In the genomic region with DNA sequence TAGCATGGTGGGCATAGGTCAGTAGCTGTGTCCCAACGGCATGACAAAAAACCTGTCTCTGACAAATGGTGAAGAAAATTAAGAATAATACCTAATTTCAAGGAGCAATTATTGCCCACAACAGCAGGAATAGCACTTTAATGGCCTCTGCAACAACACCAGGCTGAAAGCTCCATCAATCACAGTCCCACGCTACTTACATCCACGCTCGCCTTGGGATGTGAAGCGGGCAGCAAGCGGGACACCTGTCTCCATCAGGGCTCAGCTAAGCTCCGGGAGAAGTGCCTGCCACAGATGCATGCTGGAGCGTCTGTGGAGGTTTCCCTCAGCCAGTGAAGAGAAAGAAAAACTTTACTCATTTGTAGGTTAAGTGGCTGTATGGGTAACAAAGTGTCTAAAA, we compare ENCODE assay signal across 26 mouse cellular contexts.
DNase-seq lines count a peak whose midpoint lies in the region; ATAC-seq lines count a peak whose summit lies in the region.
"Had no signal": no experiment of that assay in that cellular context is flagged by ENCODE, and none has a peak within 500 bp of the region (broad histone marks: within the 10 kb centered on the region; RNA-seq: fewer than 3 reads in every experiment).

No protein-coding gene starts in this region.

- no peaks in the 10 kb centered on the region for H3K9me3 ChIP-seq in hindbrain, embryonic 12.5 days (replicated peaks)
- H3K9me3 ChIP-seq in hindbrain, embryonic 14.5 days (ENCODE audit: control insufficient read depth, low read length) = no peaks in the 10 kb centered on the region
- H3K9me3 ChIP-seq in neural tube, embryonic 11.5 days (ENCODE audit: control insufficient read depth, low read length) = no peaks in the 10 kb centered on the region
- H3K9me3 ChIP-seq: embryonic facial prominence, embryonic 12.5 days; embryonic facial prominence, embryonic 15.5 days; forebrain, embryonic 12.5 days; forebrain, embryonic 15.5 days; heart, embryonic 12.5 days; heart, embryonic 15.5 days; hindbrain, embryonic 15.5 days had no signal

- 49% methylated on average over 8 of the region's 8 CpGs for WGBS in hindbrain, embryonic 12.5 days
- 45% methylated on average over 8 of the region's 8 CpGs for WGBS in hindbrain, embryonic 14.5 days
- 31% methylated on average over 8 of the region's 8 CpGs for WGBS in neural tube, embryonic 11.5 days

- H3K36me3 ChIP-seq in hindbrain, embryonic 12.5 days = no peaks in the 10 kb centered on the region
- H3K36me3 ChIP-seq in hindbrain, embryonic 14.5 days (replicated peaks; ENCODE audit: control insufficient read depth, insufficient read depth) = no peaks in the 10 kb centered on the region
- H3K36me3 ChIP-seq in neural tube, embryonic 11.5 days (ENCODE audit: control insufficient read depth, insufficient read depth, low read length) = no peaks in the 10 kb centered on the region
- H3K36me3 ChIP-seq: embryonic facial prominence, embryonic 12.5 days; embryonic facial prominence, embryonic 15.5 days; forebrain, embryonic 12.5 days; forebrain, embryonic 15.5 days; heart, embryonic 12.5 days; heart, embryonic 15.5 days; hindbrain, embryonic 15.5 days had no signal

- no peak overlapping the region for H3K4me2 ChIP-seq in hindbrain, embryonic 12.5 days (replicated peaks)
- no peak overlapping the region for H3K4me2 ChIP-seq in hindbrain, embryonic 14.5 days (replicated peaks)
- H3K4me2 ChIP-seq in neural tube, embryonic 11.5 days (ENCODE audit: low read depth) = no peak overlapping the region
- H3K4me2 ChIP-seq: embryonic facial prominence, embryonic 12.5 days; embryonic facial prominence, embryonic 15.5 days; forebrain, embryonic 12.5 days; forebrain, embryonic 15.5 days; heart, embryonic 12.5 days; heart, embryonic 15.5 days; hindbrain, embryonic 15.5 days had no signal

- DNase-seq in hindbrain, embryonic 14.5 days (ENCODE audit: low spot score) = no peak
- DNase-seq in embryo, embryonic 10.5 days (ENCODE audit: low spot score) = peak; percentile 17
- DNase-seq in embryo, embryonic 11 days = peak; percentile 21
- DNase-seq in neural tube, embryonic 11.5 days (ENCODE audit: low spot score) = peak; percentile 56
- no peak for DNase-seq in heart, postnatal 36 days
- DNase-seq: adrenal gland, adult 8-10 months; adrenal gland, postnatal 25 days; cerebellum, adult 11-12 months; cerebellum, adult 8-10 months; cerebellum, postnatal 10 days; cerebellum, postnatal 36 days; gastrocnemius, postnatal 25 days; heart, adult 18-20 months; heart, postnatal 10 days; heart, postnatal 4 days had no signal

- H3K27ac ChIP-seq in hindbrain, embryonic 12.5 days = no peak overlapping the region
- no peak overlapping the region for H3K27ac ChIP-seq in hindbrain, embryonic 14.5 days
- H3K27ac ChIP-seq in neural tube, embryonic 11.5 days (ENCODE audit: low read depth, low read length) = no peak overlapping the region
- H3K27ac ChIP-seq: embryonic facial prominence, embryonic 12.5 days; embryonic facial prominence, embryonic 15.5 days; forebrain, embryonic 12.5 days; forebrain, embryonic 15.5 days; heart, embryonic 15.5 days; hindbrain, embryonic 15.5 days had no signal

- peak; percentile 21; the same call in 1 of the 2 replicates for ATAC-seq in hindbrain, embryonic 12.5 days (ENCODE audit: low FRiP score)
- ATAC-seq in hindbrain, embryonic 14.5 days (ENCODE audit: low FRiP score) = no peak
- ATAC-seq in neural tube, embryonic 11.5 days (ENCODE audit: insufficient read depth, low FRiP score, low TSS enrichment) = 0 out of 2 replicates have a peak, but pooled peaks have one; percentile 57
- ATAC-seq: activated CD4-positive, CD25-positive, alpha-beta regulatory T cell, adult 4 months; CD4-positive, CD25-positive, alpha-beta regulatory T cell, adult 4 months; forebrain, embryonic 15.5 days; intestine, postnatal 0 days had no signal

- intact Hi-C loops in heart, postnatal 36 days (cut with DNase I) = no loop called here

- H3K9ac ChIP-seq in hindbrain, embryonic 12.5 days = no peak overlapping the region
- H3K9ac ChIP-seq in hindbrain, embryonic 14.5 days = no peak overlapping the region
- no peak overlapping the region for H3K9ac ChIP-seq in neural tube, embryonic 11.5 days (ENCODE audit: low read length)
- H3K9ac ChIP-seq: embryonic facial prominence, embryonic 12.5 days; embryonic facial prominence, embryonic 15.5 days; forebrain, embryonic 12.5 days; forebrain, embryonic 15.5 days; heart, embryonic 12.5 days; heart, embryonic 15.5 days; hindbrain, embryonic 15.5 days had no signal

- peaks cover 19% of the 10 kb centered on the region for H3K4me1 ChIP-seq in hindbrain, embryonic 12.5 days
- peaks cover 14% of the 10 kb centered on the region for H3K4me1 ChIP-seq in hindbrain, embryonic 14.5 days (replicated peaks; ENCODE audit: control insufficient read depth, insufficient read depth, low read length)
- H3K4me1 ChIP-seq in neural tube, embryonic 11.5 days (ENCODE audit: control insufficient read depth, insufficient read depth, low read length) = 0 out of 2 replicates have a peak, but pooled peaks cover 4% of the 10 kb centered on the region
- H3K4me1 ChIP-seq: embryonic facial prominence, embryonic 12.5 days; embryonic facial prominence, embryonic 15.5 days; forebrain, embryonic 15.5 days; heart, embryonic 12.5 days; heart, embryonic 15.5 days had no signal

- no peak overlapping the region for H3K4me3 ChIP-seq in hindbrain, embryonic 12.5 days
- no peak overlapping the region for H3K4me3 ChIP-seq in hindbrain, embryonic 14.5 days (replicated peaks; ENCODE audit: low read length)
- H3K4me3 ChIP-seq in neural tube, embryonic 11.5 days (ENCODE audit: low read depth, low read length) = no peak overlapping the region
- H3K4me3 ChIP-seq: embryonic facial prominence, embryonic 12.5 days; embryonic facial prominence, embryonic 15.5 days; forebrain, embryonic 12.5 days; forebrain, embryonic 15.5 days; heart, embryonic 12.5 days; heart, embryonic 15.5 days; hindbrain, embryonic 15.5 days had no signal

- no peaks in the 10 kb centered on the region for H3K27me3 ChIP-seq in hindbrain, embryonic 12.5 days
- H3K27me3 ChIP-seq in hindbrain, embryonic 14.5 days (ENCODE audit: control insufficient read depth, insufficient read depth, low read length) = no peaks in the 10 kb centered on the region
- no peaks in the 10 kb centered on the region for H3K27me3 ChIP-seq in neural tube, embryonic 11.5 days (ENCODE audit: control insufficient read depth, insufficient read depth, low read length)
- H3K27me3 ChIP-seq: embryonic facial prominence, embryonic 12.5 days; embryonic facial prominence, embryonic 15.5 days; forebrain, embryonic 12.5 days; forebrain, embryonic 15.5 days; heart, embryonic 12.5 days; heart, embryonic 15.5 days; hindbrain, embryonic 15.5 days had no signal

Comparison
In these comparisons a context has a peak if more than half of its experiments do, and no peak if none do; other contexts are left out.
1. DNase-seq: peak in embryo, embryonic 10.5 days (single experiment), embryo, embryonic 11 days (single experiment) and neural tube, embryonic 11.5 days (single experiment); none in hindbrain, embryonic 14.5 days (single experiment) and heart, postnatal 36 days (0 of 2).